Mouse (Mus musculus): ENCODE results near the gene Tbl1x. TPM values are rescaled to one million over a fixed set of nuclear protein-coding genes. Genes with fewer than 3 reads are reported as not detected.

The Tbl1x gene
- polyA plus RNA-seq, 1 experiment from 2014 or later, result 63.4 TPM

GRCm38 (mm10) chrX:77608947-77609703, 98.3 kb downstream of the Tbl1x start:
- Histone ChIP-seq H3K9me3 (replicated peaks) (no peaks in the 10 kb centered on the region), H3K27me3 (replicated peaks) (no peaks in the 10 kb centered on the region), H3K4me3 (no peak overlapping the region), H3K36me3 (no peaks in the 10 kb centered on the region), H3K4me2 (no peak overlapping the region), H3K27ac (ENCODE audit: poor library complexity, severe bottlenecking) (peak overlapping the region; percentile 57; the same call in 1 of the 2 replicates), H3K4me1 (replicated peaks) (peaks cover 29% of the 10 kb centered on the region), H3K9ac (no peak overlapping the region)
- no peak for ATAC-seq (ENCODE audit: insufficient number of reproducible peaks, low FRiP score)
- WGBS, result 41% methylated on average over 2 of the region's 2 CpGs

- ATAC-seq (ENCODE audit: insufficient number of reproducible peaks, low FRiP score), result no peak
- H3K36me3 ChIP-seq, result no peaks in the 10 kb centered on the region
- no peaks in the 10 kb centered on the region for H3K27me3 ChIP-seq (replicated peaks)
- H3K4me1 ChIP-seq (replicated peaks), result peaks cover 27% of the 10 kb centered on the region; the same call in 1 of the 2 replicates
- no peak overlapping the region for H3K9ac ChIP-seq
- no peaks in the 10 kb centered on the region for H3K9me3 ChIP-seq (replicated peaks)
- H3K4me2 ChIP-seq, result no peak overlapping the region
- no peak overlapping the region for H3K4me3 ChIP-seq
- H3K27ac ChIP-seq (ENCODE audit: poor library complexity, severe bottlenecking), result no peak overlapping the region
- 68% methylated on average over 3 of the region's 3 CpGs for WGBS
Observed at GRCm38 (mm10) chrX:77611938-77612337, 101.1 kb downstream of the Tbl1x start.

- H3K9me3 ChIP-seq (replicated peaks), result no peaks in the 10 kb centered on the region
- H3K27me3 ChIP-seq (replicated peaks), result no peaks in the 10 kb centered on the region
- H3K36me3 ChIP-seq, result no peaks in the 10 kb centered on the region
- H3K4me3 ChIP-seq, result no peak overlapping the region
- peaks cover 19% of the 10 kb centered on the region; the same call in 1 of the 2 replicates for H3K4me1 ChIP-seq (replicated peaks)
- H3K9ac ChIP-seq, result no peak overlapping the region
- ATAC-seq (ENCODE audit: insufficient number of reproducible peaks, low FRiP score), result no peak
- no peak overlapping the region for H3K4me2 ChIP-seq
- 83% methylated on average over 1 of the region's 1 CpGs for WGBS
- no peak overlapping the region for H3K27ac ChIP-seq (ENCODE audit: poor library complexity, severe bottlenecking)
Observed at GRCm38 (mm10) chrX:77613041-77613440, 102.2 kb downstream of the Tbl1x start.

- peak overlapping the region; percentile 68 for H3K27ac ChIP-seq (ENCODE audit: poor library complexity, severe bottlenecking)
- 44% methylated on average over 4 of the region's 4 CpGs for WGBS
Observed at GRCm38 (mm10) chrX:77615735-77616293, 105.0 kb downstream of the Tbl1x start.

GRCm38 (mm10) chrX:77617368-77618144, 106.7 kb downstream of the Tbl1x start:
- Histone ChIP-seq H3K4me1 (replicated peaks) (peaks cover 7% of the 10 kb centered on the region; the same call in 1 of the 2 replicates), H3K36me3 (no peaks in the 10 kb centered on the region), H3K27ac (ENCODE audit: poor library complexity, severe bottlenecking) (peak overlapping the region; percentile 85), H3K9me3 (replicated peaks) (no peaks in the 10 kb centered on the region), H3K9ac (no peak overlapping the region), H3K4me3 (no peak overlapping the region), H3K4me2 (no peak overlapping the region), H3K27me3 (replicated peaks) (no peaks in the 10 kb centered on the region)
- ATAC-seq (ENCODE audit: insufficient number of reproducible peaks, low FRiP score), result no peak
- 49% methylated on average over 6 of the region's 6 CpGs for WGBS

More at GRCm38 (mm10) chrX:77615735-77616293, 105.0 kb downstream of the Tbl1x start:
- no peak for ATAC-seq (ENCODE audit: insufficient number of reproducible peaks, low FRiP score)
- no peaks in the 10 kb centered on the region for H3K27me3 ChIP-seq (replicated peaks)
- peaks cover 11% of the 10 kb centered on the region; the same call in 1 of the 2 replicates for H3K4me1 ChIP-seq (replicated peaks)
- H3K4me3 ChIP-seq, result no peak overlapping the region
- no peak overlapping the region for H3K9ac ChIP-seq
- no peak overlapping the region for H3K4me2 ChIP-seq
- no peaks in the 10 kb centered on the region for H3K36me3 ChIP-seq
- H3K9me3 ChIP-seq (replicated peaks), result no peaks in the 10 kb centered on the region

- H3K4me3 ChIP-seq, result no peak overlapping the region
- no peaks in the 10 kb centered on the region for H3K9me3 ChIP-seq (replicated peaks)
- ATAC-seq (ENCODE audit: insufficient number of reproducible peaks, low FRiP score), result no peak
- H3K9ac ChIP-seq, result no peak overlapping the region
- H3K27me3 ChIP-seq (replicated peaks), result no peaks in the 10 kb centered on the region
- no peak overlapping the region for H3K4me2 ChIP-seq
- H3K36me3 ChIP-seq, result no peaks in the 10 kb centered on the region
- 0 out of 2 replicates have a peak, but pooled peaks cover 2% of the 10 kb centered on the region for H3K4me1 ChIP-seq (replicated peaks)
- WGBS, result 74% methylated on average over 2 of the region's 2 CpGs
- H3K27ac ChIP-seq (ENCODE audit: poor library complexity, severe bottlenecking), result no peak overlapping the region
Observed at GRCm38 (mm10) chrX:77630439-77630838, 119.6 kb downstream of the Tbl1x start.

GRCm38 (mm10) chrX:77636499-77636898, 125.7 kb downstream of the Tbl1x start:
- no peak for ATAC-seq (ENCODE audit: insufficient number of reproducible peaks, low FRiP score)
- H3K36me3 ChIP-seq, result peaks cover 1% of the 10 kb centered on the region
- H3K9ac ChIP-seq, result no peak overlapping the region
- H3K9me3 ChIP-seq (replicated peaks), result no peaks in the 10 kb centered on the region
- no peak overlapping the region for H3K4me2 ChIP-seq
- no peak overlapping the region for H3K27ac ChIP-seq (ENCODE audit: poor library complexity, severe bottlenecking)
- 74% methylated on average over 3 of the region's 3 CpGs for WGBS
- H3K27me3 ChIP-seq (replicated peaks), result no peaks in the 10 kb centered on the region
- no peak overlapping the region for H3K4me3 ChIP-seq
- no peaks in the 10 kb centered on the region for H3K4me1 ChIP-seq (replicated peaks)

- no peak overlapping the region for H3K4me3 ChIP-seq
- no peak for ATAC-seq (ENCODE audit: insufficient number of reproducible peaks, low FRiP score)
- WGBS, result 21% methylated on average over 3 of the region's 3 CpGs
Observed at GRCm38 (mm10) chrX:77638076-77638475, 127.3 kb downstream of the Tbl1x start.

GRCm38 (mm10) chrX:77640301-77640700, 129.5 kb downstream of the Tbl1x start:
- H3K27me3 ChIP-seq (replicated peaks), result no peaks in the 10 kb centered on the region
- WGBS, result 78% methylated on average over 4 of the region's 4 CpGs
- no peaks in the 10 kb centered on the region for H3K9me3 ChIP-seq (replicated peaks)
- H3K4me1 ChIP-seq (replicated peaks), result no peaks in the 10 kb centered on the region
- ATAC-seq (ENCODE audit: insufficient number of reproducible peaks, low FRiP score), result no peak
- peaks cover 17% of the 10 kb centered on the region for H3K36me3 ChIP-seq
- no peak overlapping the region for H3K27ac ChIP-seq (ENCODE audit: poor library complexity, severe bottlenecking)
- H3K9ac ChIP-seq, result no peak overlapping the region
- H3K4me2 ChIP-seq, result no peak overlapping the region
- H3K4me3 ChIP-seq, result no peak overlapping the region

More at GRCm38 (mm10) chrX:77638076-77638475, 127.3 kb downstream of the Tbl1x start:
- Histone ChIP-seq H3K27me3 (replicated peaks) (no peaks in the 10 kb centered on the region), H3K9me3 (replicated peaks) (no peaks in the 10 kb centered on the region), H3K4me2 (no peak overlapping the region), H3K4me1 (replicated peaks) (no peaks in the 10 kb centered on the region), H3K9ac (no peak overlapping the region), H3K27ac (ENCODE audit: poor library complexity, severe bottlenecking) (no peak overlapping the region), H3K36me3 (peaks cover 6% of the 10 kb centered on the region)

GRCm38 (mm10) chrX:77646164-77646563, 135.4 kb downstream of the Tbl1x start:
- Histone ChIP-seq H3K36me3 (peaks cover 55% of the 10 kb centered on the region), H3K4me2 (no peak overlapping the region), H3K4me1 (replicated peaks) (no peaks in the 10 kb centered on the region), H3K9ac (no peak overlapping the region), H3K9me3 (replicated peaks) (no peaks in the 10 kb centered on the region), H3K27ac (ENCODE audit: poor library complexity, severe bottlenecking) (no peak overlapping the region), H3K27me3 (replicated peaks) (no peaks in the 10 kb centered on the region), H3K4me3 (no peak overlapping the region)
- 92% methylated on average over 7 of the region's 7 CpGs for WGBS
- no peak for ATAC-seq (ENCODE audit: insufficient number of reproducible peaks, low FRiP score)

GRCm38 (mm10) chrX:77650246-77650645, 139.4 kb downstream of the Tbl1x start:
- no peak overlapping the region for H3K27ac ChIP-seq (ENCODE audit: poor library complexity, severe bottlenecking)
- no peak overlapping the region for H3K4me2 ChIP-seq
- H3K36me3 ChIP-seq, result peaks cover 63% of the 10 kb centered on the region
- H3K4me1 ChIP-seq (replicated peaks), result no peaks in the 10 kb centered on the region
- no peak overlapping the region for H3K9ac ChIP-seq
- no peak for ATAC-seq (ENCODE audit: insufficient number of reproducible peaks, low FRiP score)
- H3K4me3 ChIP-seq, result no peak overlapping the region
- H3K9me3 ChIP-seq (replicated peaks), result no peaks in the 10 kb centered on the region
- WGBS, result 92% methylated on average over 2 of the region's 2 CpGs
- H3K27me3 ChIP-seq (replicated peaks), result no peaks in the 10 kb centered on the region
